Mouse (Mus musculus) testis, postnatal 14 days (tissue): ENCODE data around the gene Etfbkmt.
"Not testable (repeated sequence)": the region's sequence is repeated elsewhere in the genome, so short reads cannot be mapped to it uniquely, and the experiment has no call there.

Experiments
- DNase-seq: peaks from one replicate; pipeline ENCODE4 v3.0.0; 2021; ENCODE audit warnings: low spot score

Etfbkmt gene

GRCm38 (mm10) chr6:149139471-149139870 is at the start of gene Etfbkmt:
Gene Etfbkmt, plus strand, starts transcription at chr6:149139849.
- no peak for DNase-seq

- no peak for DNase-seq
These were observed 47.2 kb upstream of the Etfbkmt start for GRCm38 (mm10) chr6:149092406-149092805.

GRCm38 (mm10) chr6:149093465-149093864 is 46.2 kb upstream of the Etfbkmt start:
- DNase-seq: no peak

- no peak for DNase-seq
These were observed 45.1 kb upstream of the Etfbkmt start for GRCm38 (mm10) chr6:149094555-149094954.

- DNase-seq: no peak
These were observed 44.3 kb upstream of the Etfbkmt start for GRCm38 (mm10) chr6:149095389-149095788.

GRCm38 (mm10) chr6:149096233-149096632 is 43.4 kb upstream of the Etfbkmt start:
- DNase-seq: no peak

- DNase-seq: no peak
These were observed 42.4 kb upstream of the Etfbkmt start for GRCm38 (mm10) chr6:149097276-149097675.

- no peak for DNase-seq
These were observed 40.7 kb upstream of the Etfbkmt start for GRCm38 (mm10) chr6:149098993-149099392.

- DNase-seq: peak; percentile 67
These were observed 39.2 kb upstream of the Etfbkmt start for GRCm38 (mm10) chr6:149100174-149101075.

- DNase-seq: peak; percentile 74
These were observed 38.3 kb upstream of the Etfbkmt start, which contains the start of gene Dennd5b for GRCm38 (mm10) chr6:149101076-149101942. Gene Dennd5b, minus strand, starts transcription at chr6:149101680.

- no peak for DNase-seq
These were observed 37.8 kb upstream of the Etfbkmt start for GRCm38 (mm10) chr6:149101943-149102243.

- DNase-seq: no peak
These were observed 36.2 kb upstream of the Etfbkmt start for GRCm38 (mm10) chr6:149103451-149103850.

- DNase-seq: no peak
These were observed 32.0 kb upstream of the Etfbkmt start for GRCm38 (mm10) chr6:149107615-149108014.

GRCm38 (mm10) chr6:149108909-149109308 is 30.7 kb upstream of the Etfbkmt start:
- DNase-seq: no peak

GRCm38 (mm10) chr6:149116992-149117391 is 22.7 kb upstream of the Etfbkmt start:
- no peak for DNase-seq

GRCm38 (mm10) chr6:149118935-149119334 is 20.7 kb upstream of the Etfbkmt start:
- no peak for DNase-seq

- DNase-seq: peak; percentile 32
These were observed 19.8 kb upstream of the Etfbkmt start for GRCm38 (mm10) chr6:149119853-149120252.

- DNase-seq: no peak
These were observed 16.6 kb upstream of the Etfbkmt start for GRCm38 (mm10) chr6:149123042-149123441.

- DNase-seq: peak; percentile 21
These were observed 13.0 kb upstream of the Etfbkmt start for GRCm38 (mm10) chr6:149126675-149127074.

- not testable (repeated sequence) for DNase-seq
These were observed 9.8 kb upstream of the Etfbkmt start, which contains the start of gene Gm10203 for GRCm38 (mm10) chr6:149129870-149130269. Gene Gm10203, plus strand, starts transcription at chr6:149130170.

GRCm38 (mm10) chr6:149131111-149131510 is 8.5 kb upstream of the Etfbkmt start:
- peak; percentile 15 for DNase-seq

- DNase-seq: no peak
These were observed 7.2 kb upstream of the Etfbkmt start for GRCm38 (mm10) chr6:149132311-149133077.
